Mouse (Mus musculus) limb, embryonic 12.5 days (tissue): ENCODE measurements around the gene Gm21188. TPM values are rescaled to one million over a fixed set of nuclear protein-coding genes. Genes with fewer than 3 reads are reported as not detected.
"Not testable (repeated sequence)": the region's sequence is repeated elsewhere in the genome, so short reads cannot be mapped to it uniquely, and the experiment has no call there.

Experiments used
- ATAC-seq: fragments of 200-750 bp; cut with Nextera tagmentation; 2 replicates; pipeline ENCODE4 v1.8.0; 2017; ENCODE audit warnings: low read depth, moderate TSS enrichment; ENCODE audit not compliant: insufficient number of reproducible peaks, insufficient read depth, low FRiP score, low TSS enrichment
- H3K27ac ChIP-seq: fragments of 300-500 bp; sonication (generic); 2 replicates; pipeline ENCODE4 v1.5.1; 2016; ENCODE audit warnings: mild to moderate bottlenecking, moderate library complexity
- H3K27me3 ChIP-seq: fragments of 300-500 bp; sonication (generic); 2 replicates; pipeline ENCODE4 v1.6.1; 2016; ENCODE audit warnings: mild to moderate bottlenecking, moderate library complexity
- H3K36me3 ChIP-seq: fragments of 300-500 bp; sonication (generic); 2 replicates; pipeline ENCODE4 v1.6.1; 2016; ENCODE audit warnings: mild to moderate bottlenecking, moderate library complexity
- H3K4me1 ChIP-seq: fragments of 300-500 bp; sonication (generic); replicated peaks from 2 replicates; pipeline ENCODE4 v1.6.1; 2016
- H3K4me2 ChIP-seq: fragments of 300-500 bp; sonication (generic); 2 replicates; pipeline ENCODE4 v1.6.1; 2016; ENCODE audit warnings: mild to moderate bottlenecking, moderate library complexity
- H3K4me3 ChIP-seq: fragments of 300-500 bp; sonication (generic); replicated peaks from 2 replicates; pipeline ENCODE4 v1.5.1; 2016; ENCODE audit warnings: mild to moderate bottlenecking
- H3K9ac ChIP-seq: fragments of 300-500 bp; sonication (generic); replicated peaks from 2 replicates; pipeline ENCODE4 v1.6.1; 2016; ENCODE audit warnings: mild to moderate bottlenecking, moderate library complexity
- H3K9me3 ChIP-seq: fragments of 300-500 bp; sonication (generic); 2 replicates; pipeline ENCODE4 v1.6.1; 2016; ENCODE audit warnings: mild to moderate bottlenecking, moderate library complexity
- WGBS: fragments of 180-500 bp; shearing (Covaris S2); methylation state at CpG from one replicate; pipeline ENCODE4 v1.1.7; 2016; 5-methylcytosine and 5-hydroxymethylcytosine counted together
- polyA plus RNA-seq: library from polyadenylated mRNA; unstranded; fragments of >200 nt; fragmentation: Nextera tagmentation; extraction: Ambion mirVana; gene quantifications from 2 replicates; pipeline ENCODE4 v1.2.1, GENCODE M21; 2016

Gm21188 gene
- polyA plus RNA-seq, 1 experiment from 2014 or later: not detected

DNA sequence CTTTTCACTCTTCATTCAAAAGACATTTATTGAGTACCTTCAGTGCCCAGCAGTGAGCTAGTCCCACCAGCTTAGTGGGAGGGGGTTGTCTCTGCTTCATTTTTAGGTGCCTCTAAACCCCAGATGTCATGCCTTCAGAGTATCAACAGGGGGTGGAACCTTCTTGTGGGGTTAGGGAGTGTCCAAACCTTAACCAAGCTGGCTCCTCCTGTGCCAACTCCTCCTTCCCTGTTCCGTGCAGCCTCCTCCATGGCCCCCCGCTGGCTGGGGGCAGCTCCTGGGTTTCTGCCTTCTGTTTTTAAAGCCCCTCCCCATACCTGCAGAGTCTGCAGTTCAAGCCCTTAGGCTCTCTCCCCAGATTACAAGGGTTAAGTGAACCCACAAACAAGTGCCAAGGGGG is 3.8 kb downstream of the Gm21188 start:
- not testable (repeated sequence) for H3K9ac ChIP-seq, H3K27ac ChIP-seq, H3K36me3 ChIP-seq, H3K4me3 ChIP-seq, H3K9me3 ChIP-seq, H3K4me2 ChIP-seq, H3K27me3 ChIP-seq, H3K4me1 ChIP-seq
- ATAC-seq: 0 out of 2 replicates have a peak, but pooled peaks have one; percentile 26
- no CpG with 5 or more reads among the region's 2 CpGs for WGBS

DNA sequence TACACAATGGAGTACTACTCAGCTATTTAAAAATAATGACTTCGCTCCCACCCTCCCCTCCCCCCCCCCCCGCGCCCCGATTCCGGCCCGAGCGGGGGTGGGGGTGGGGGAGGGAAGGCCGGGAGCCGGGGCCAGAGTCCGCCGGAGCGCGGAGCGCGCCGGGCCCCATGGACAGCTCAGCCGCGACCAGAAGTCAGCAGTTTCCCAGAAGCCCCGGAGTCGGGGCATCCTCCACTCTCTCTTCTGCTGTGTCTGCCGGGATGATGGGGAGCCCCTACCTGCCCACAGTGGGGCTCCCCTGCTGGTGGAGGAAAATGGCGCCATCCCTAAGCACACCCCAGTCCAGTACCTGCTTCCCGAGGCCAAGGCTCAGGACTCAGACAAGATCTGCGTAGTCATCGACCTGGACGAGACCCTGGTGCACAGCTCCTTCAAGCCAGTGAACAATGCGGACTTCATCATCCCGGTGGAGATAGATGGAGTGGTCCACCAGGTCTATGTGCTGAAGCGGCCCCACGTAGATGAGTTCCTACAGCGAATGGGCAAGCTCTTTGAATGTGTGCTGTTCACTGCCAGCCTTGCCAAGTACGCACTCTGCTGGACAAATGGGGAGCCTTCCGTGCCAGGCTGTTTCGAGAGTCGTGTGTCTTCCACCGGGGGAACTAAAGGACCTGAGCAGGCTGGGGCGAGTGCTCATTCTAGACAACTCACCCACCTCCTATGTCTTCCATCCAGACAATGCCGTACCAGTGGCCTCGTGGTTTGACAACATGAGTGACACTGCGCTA is 5.4 kb downstream of the Gm21188 start:
- H3K27ac ChIP-seq: not testable (repeated sequence)
- under 1% methylated on average over 21 of the region's 40 CpGs for WGBS

DNA sequence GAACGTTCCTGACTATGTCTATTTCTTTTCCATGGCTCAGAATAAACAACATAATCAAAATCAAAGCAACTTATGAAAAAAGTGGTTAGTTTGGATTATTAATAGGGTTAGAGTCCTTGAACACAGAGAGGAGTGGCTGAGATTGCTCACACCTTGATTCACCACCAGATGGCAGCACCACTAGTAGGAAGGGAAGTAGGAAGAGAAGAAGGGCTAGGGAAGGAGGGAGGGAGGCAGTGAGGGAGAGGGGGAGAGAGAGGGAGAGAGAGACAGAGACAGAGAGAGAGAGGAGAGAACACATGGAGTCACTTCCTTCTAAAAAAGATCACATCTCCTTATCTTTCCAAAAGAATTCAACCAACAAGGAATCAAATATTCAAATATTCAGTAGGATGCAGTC is 10.8 kb downstream of the Gm21188 start:
- not testable (repeated sequence) for H3K9ac ChIP-seq, H3K36me3 ChIP-seq, H3K27ac ChIP-seq, ATAC-seq, H3K4me1 ChIP-seq, H3K9me3 ChIP-seq, H3K4me2 ChIP-seq, H3K4me3 ChIP-seq
- no CpG with 5 or more reads among the region's 1 CpGs for WGBS
- H3K27me3 ChIP-seq: peaks cover 14% of the 10 kb centered on the region

More for the DNA sequence above, 5.4 kb downstream of the Gm21188 start:
- ATAC-seq: peak; percentile 56; the same call in 1 of the 2 replicates
- not testable (repeated sequence) for H3K4me2 ChIP-seq, H3K27me3 ChIP-seq, H3K4me3 ChIP-seq, H3K9me3 ChIP-seq, H3K36me3 ChIP-seq, H3K9ac ChIP-seq, H3K4me1 ChIP-seq

DNA sequence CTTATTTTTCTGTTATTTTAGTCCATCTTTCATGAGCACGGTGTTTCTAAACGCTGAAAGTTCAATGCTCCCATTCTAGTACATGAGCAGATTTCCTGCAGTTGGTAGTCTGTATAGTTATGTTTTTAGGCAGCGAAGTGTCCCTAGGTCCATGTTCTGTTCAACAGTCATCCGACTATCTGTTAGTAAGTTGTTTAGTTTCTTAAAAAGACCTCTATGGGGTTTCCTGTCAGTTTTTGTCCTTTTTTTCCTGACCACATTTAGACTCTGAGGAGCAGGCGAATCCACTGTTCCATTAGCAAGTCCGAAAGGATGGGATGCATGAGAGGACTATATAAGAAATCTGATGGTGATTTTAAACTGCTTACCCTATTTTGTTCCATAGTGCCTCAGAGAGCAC is 14.1 kb downstream of the Gm21188 start:
- H3K4me2 ChIP-seq, H3K27ac ChIP-seq, H3K4me1 ChIP-seq, ATAC-seq, H3K9ac ChIP-seq, H3K36me3 ChIP-seq, H3K9me3 ChIP-seq, H3K4me3 ChIP-seq: not testable (repeated sequence)
- WGBS: 5% methylated on average over 6 of the region's 6 CpGs
- peaks cover 23% of the 10 kb centered on the region for H3K27me3 ChIP-seq

DNA sequence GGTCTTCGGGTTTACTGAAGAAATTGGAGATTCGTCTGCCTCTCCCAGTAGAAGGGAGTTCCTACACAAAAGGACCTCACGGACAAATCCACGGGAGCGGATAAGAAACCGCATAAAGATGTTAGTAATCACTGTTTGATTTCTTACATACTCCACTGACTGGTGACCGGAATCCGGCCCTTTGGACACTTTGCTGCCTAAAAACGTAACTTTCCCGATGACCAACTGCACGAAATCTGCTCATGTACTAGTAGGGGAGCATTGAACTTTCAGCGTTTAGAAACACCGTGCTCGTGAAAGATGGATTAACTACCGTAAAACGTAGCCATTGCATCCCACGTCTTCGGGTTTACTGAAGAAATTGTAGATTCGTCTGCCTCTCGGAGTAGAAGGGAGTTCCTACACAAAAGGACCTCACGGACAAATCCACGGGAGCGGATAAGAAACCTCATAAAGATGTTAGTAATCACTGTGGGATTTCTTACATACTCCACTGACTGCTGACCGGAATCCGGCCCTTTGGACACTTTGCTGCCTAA is 15.3 kb downstream of the Gm21188 start:
- ATAC-seq, H3K4me2 ChIP-seq, H3K9me3 ChIP-seq, H3K4me3 ChIP-seq, H3K9ac ChIP-seq, H3K36me3 ChIP-seq, H3K27ac ChIP-seq, H3K4me1 ChIP-seq: not testable (repeated sequence)
- peaks cover 21% of the 10 kb centered on the region for H3K27me3 ChIP-seq
- 2% methylated on average over 23 of the region's 25 CpGs for WGBS

DNA sequence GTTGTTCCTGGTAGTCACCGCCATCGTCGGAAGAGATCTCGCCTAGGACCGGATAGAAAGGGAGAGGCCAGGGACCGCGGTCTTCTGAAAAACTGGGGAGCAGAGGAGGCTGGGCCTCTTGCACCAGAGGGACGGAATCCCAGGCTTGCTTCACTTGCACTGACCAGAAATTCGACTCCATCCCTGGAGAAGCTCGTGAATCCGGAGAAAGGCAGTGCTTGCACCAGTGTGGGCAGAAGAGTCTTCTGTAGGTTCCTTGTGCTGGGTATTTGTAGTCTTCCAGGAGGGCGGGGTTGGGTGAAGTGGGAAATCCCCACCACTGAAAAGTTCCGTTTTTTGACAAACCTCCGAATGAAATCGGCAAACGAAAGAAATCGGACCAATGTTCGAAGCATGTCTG is 16.8 kb downstream of the Gm21188 start:
- WGBS: 0% methylated on average over 9 of the region's 18 CpGs
- ATAC-seq: not testable (repeated sequence)

DNA sequence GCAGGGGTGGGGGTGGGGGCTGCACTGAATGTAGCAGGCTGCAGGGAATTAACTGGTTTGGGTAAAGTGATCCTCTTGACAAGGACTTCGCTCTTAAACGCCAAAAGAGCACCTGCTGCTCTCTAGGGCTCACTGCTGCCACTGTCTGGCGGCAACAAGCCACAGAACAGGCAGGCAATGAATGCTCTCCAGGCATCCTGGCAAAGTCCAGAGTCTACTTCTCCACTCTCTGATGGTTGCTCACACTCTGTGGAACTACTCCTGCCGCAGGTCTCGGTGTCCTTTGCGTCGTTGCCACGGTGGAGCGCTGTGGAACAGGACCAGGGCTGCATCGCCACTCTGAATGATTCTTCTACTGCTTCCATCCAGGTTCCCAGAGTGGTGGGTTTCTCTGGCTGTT is 17.4 kb downstream of the Gm21188 start:
- H3K4me1 ChIP-seq, H3K9me3 ChIP-seq, H3K4me2 ChIP-seq, H3K36me3 ChIP-seq, H3K9ac ChIP-seq, ATAC-seq, H3K27ac ChIP-seq, H3K4me3 ChIP-seq: not testable (repeated sequence)
- 0% methylated on average over 3 of the region's 10 CpGs for WGBS
- H3K27me3 ChIP-seq: peaks cover 21% of the 10 kb centered on the region

More for the DNA sequence above, 16.8 kb downstream of the Gm21188 start:
- not testable (repeated sequence) for H3K4me3 ChIP-seq, H3K4me2 ChIP-seq, H3K27ac ChIP-seq, H3K36me3 ChIP-seq, H3K4me1 ChIP-seq, H3K9me3 ChIP-seq, H3K9ac ChIP-seq
- H3K27me3 ChIP-seq: peaks cover 21% of the 10 kb centered on the region

DNA sequence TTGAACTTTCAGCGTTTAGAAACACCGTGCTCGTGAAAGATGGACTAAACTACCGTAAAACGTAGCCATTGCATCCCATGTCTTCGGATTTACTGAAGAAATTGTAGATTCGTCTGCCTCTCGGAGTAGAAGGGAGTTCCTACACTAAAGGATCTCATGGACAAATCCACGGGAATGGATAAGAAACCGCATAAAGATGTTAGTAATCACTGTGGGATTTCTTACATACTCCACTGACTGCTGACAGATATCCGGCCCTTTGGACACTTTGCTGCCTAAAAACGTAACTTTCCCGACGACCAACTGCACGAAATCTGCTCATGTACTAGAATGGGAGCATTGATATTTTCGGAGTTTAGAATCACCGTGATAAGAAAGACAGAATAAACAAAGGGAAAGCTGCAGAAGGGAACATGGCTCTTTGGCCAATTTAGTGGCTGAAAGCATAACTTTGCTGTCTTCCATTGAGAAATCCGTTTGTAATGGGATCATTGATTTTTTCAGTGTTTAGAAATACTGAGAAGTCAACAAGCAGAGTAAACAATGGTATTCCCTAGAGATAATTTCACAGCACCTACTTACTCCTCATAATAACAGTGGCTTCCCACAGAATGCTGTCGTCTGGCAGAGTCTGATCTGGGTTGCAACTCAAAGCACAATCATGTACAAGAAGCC is 18.3 kb downstream of the Gm21188 start:
- 2% methylated on average over 19 of the region's 19 CpGs for WGBS
- H3K9ac ChIP-seq, H3K9me3 ChIP-seq, H3K27ac ChIP-seq, ATAC-seq, H3K4me1 ChIP-seq, H3K36me3 ChIP-seq, H3K4me3 ChIP-seq, H3K4me2 ChIP-seq: not testable (repeated sequence)
- H3K27me3 ChIP-seq: peaks cover 21% of the 10 kb centered on the region

DNA sequence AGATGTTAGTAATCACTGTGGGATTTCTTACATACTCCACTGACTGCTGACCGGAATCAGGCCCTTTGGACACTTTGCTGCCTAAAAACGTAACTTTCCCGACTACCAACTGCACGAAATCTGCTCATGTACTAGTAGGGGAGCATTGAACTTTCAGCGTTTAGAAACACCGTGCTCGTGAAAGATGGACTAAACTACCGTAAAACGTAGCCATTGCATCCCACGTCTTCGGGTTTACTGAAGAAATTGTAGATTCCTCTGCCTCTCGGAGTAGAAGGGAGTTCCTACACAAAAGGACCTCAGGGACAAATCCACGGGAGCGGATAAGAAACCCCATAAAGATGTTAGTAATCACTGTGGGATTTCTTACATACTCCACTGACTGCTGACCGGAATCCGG is 20.3 kb downstream of the Gm21188 start:
- H3K9me3 ChIP-seq, H3K4me1 ChIP-seq, H3K9ac ChIP-seq, H3K4me2 ChIP-seq, H3K4me3 ChIP-seq, H3K36me3 ChIP-seq, H3K27ac ChIP-seq, ATAC-seq, H3K27me3 ChIP-seq: not testable (repeated sequence)
- WGBS: 2% methylated on average over 16 of the region's 16 CpGs

DNA sequence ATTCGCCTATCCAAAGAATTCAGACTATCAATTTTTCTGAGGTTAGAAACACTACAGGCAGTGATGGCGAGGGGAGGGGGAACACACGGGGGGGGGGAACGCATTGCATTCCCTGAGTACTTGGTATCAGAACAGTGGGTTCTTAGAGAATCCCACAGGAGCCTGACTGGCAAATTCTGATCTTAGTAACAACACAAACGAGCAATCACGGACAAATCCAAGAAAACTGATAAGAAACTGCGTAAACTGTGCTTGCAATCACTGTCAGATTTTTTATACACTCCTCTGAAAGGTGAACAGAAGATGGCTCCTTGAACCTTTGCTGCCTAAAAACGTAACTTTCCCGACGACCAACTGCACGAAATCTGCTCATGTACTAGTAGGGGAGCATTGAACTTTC is 24.6 kb downstream of the Gm21188 start:
- not testable (repeated sequence) for ATAC-seq, H3K9me3 ChIP-seq, H3K4me2 ChIP-seq, H3K9ac ChIP-seq, H3K4me1 ChIP-seq, H3K4me3 ChIP-seq, H3K27ac ChIP-seq, H3K36me3 ChIP-seq
- WGBS: under 1% methylated on average over 11 of the region's 11 CpGs
- H3K27me3 ChIP-seq: peaks cover 21% of the 10 kb centered on the region

DNA sequence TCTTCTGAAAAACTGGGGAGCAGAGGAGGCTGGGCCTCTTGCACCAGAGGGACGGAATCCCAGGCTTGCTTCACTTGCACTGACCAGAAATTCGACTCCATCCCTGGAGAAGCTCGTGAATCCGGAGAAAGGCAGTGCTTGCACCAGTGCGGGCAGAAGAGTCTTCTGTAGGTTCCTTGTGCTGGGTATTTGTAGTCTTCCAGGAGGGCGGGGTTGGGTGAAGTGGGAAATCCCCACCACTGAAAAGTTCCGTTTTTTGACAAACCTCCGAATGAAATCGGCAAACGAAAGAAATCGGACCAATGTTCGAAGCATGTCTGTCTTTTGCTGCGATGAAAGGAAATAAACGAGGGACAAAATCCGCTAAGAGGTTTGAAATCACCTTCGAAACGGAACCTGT is 25.1 kb downstream of the Gm21188 start, which contains the start of gene Gm36079:
Gm36079 (minus strand) TSS at position 101 of the 400 bp plus-strand sequence.
- ATAC-seq: not testable (repeated sequence)
- 0% methylated on average over 5 of the region's 17 CpGs for WGBS

More for the DNA sequence above, 25.1 kb downstream of the Gm21188 start, which contains the start of gene Gm36079:
- not testable (repeated sequence) for H3K4me1 ChIP-seq, H3K36me3 ChIP-seq, H3K27ac ChIP-seq, H3K9ac ChIP-seq, H3K9me3 ChIP-seq, H3K4me2 ChIP-seq, H3K4me3 ChIP-seq
- peaks cover 21% of the 10 kb centered on the region for H3K27me3 ChIP-seq
